ENCODE assay signal across 15 mouse cellular contexts in the genomic region with DNA sequence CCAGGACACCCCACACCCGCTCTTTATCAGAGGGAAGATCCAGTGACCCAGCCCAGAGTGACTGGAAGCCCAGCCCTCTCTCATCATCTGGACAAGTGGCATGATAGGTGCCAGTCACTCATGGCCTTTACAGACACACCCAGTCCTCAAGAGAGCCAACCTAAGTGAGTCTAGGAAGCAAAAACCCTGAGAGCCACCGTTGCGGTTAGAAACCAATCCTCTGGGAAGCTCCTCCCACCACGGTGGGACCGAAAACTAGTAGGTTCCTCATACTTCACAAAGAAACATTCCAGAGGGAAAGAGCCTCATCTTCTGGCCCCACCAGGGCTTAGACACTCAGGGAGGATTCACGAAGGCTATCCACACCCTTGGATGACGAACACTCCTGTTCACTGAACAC. TPM values are rescaled to one million over a fixed set of nuclear protein-coding genes. Genes with fewer than 3 reads are reported as not detected.
DNase-seq lines count a peak whose midpoint lies in the region; ATAC-seq and TF ChIP-seq lines count a peak whose summit lies in the region.
"Had no signal": no experiment of that assay in that cellular context is flagged by ENCODE, and none has a peak within 500 bp of the region (broad histone marks: within the 10 kb centered on the region; RNA-seq: fewer than 3 reads in every experiment).

No protein-coding gene starts in this region.

- no peak for DNase-seq in kidney, postnatal 10 days
- no peak for DNase-seq in stomach, postnatal 0 days (ENCODE audit: low spot score)
- DNase-seq in lung, postnatal 0 days (ENCODE audit: low spot score), result peak; percentile 57
- DNase-seq in left cerebral cortex, adult 11 months (ENCODE audit: low spot score), result no peak
- no peak for DNase-seq in left cerebral cortex, adult 9 months (ENCODE audit: low spot score in 2 of 2)
- DNase-seq: cerebellum, postnatal 14 days; gastrocnemius, postnatal 14 days; liver, embryonic 13.5 days; retina, postnatal 1 day had no signal

- no peak for ATAC-seq in kidney, embryonic 15.5 days (replicated peaks; ENCODE audit: low FRiP score)
- ATAC-seq in stomach, embryonic 16.5 days (ENCODE audit: insufficient read depth, low FRiP score), result no peak
- no peak for ATAC-seq in stomach, postnatal 0 days (ENCODE audit: low FRiP score, low TSS enrichment)
- ATAC-seq in lung, postnatal 0 days, result peak; percentile 14
- ATAC-seq: inflammation-experienced regulatory T-cells, adult 6 months; midbrain, embryonic 16.5 days had no signal

- no peak for TF ChIP-seq CTCF in stomach, postnatal 0 days (IDR thresholded peaks at IDR 0.05; ENCODE audit: low read depth)
- no peak for TF ChIP-seq CTCF in lung, postnatal 0 days (IDR thresholded peaks at IDR 0.05)

- TF ChIP-seq EP300 in stomach, postnatal 0 days (optimal IDR thresholded peaks at IDR 0.05), result no peak
- TF ChIP-seq EP300 in lung, postnatal 0 days (IDR thresholded peaks at IDR 0.05), result 0 out of 2 replicates have a peak, but pooled peaks have one; percentile 25

- 61% methylated on average over 7 of the region's 7 CpGs for WGBS in kidney, embryonic 15.5 days
- 63% methylated on average over 7 of the region's 7 CpGs for WGBS in stomach, embryonic 16.5 days
- 66% methylated on average over 7 of the region's 7 CpGs for WGBS in stomach, postnatal 0 days
- WGBS in lung, postnatal 0 days, result 46% methylated on average over 7 of the region's 7 CpGs

- H3K9ac ChIP-seq in kidney, embryonic 15.5 days, result no peak overlapping the region
- no peak overlapping the region for H3K9ac ChIP-seq in stomach, embryonic 16.5 days (ENCODE audit: low read length)
- H3K9ac ChIP-seq in stomach, postnatal 0 days (ENCODE audit: low read length), result no peak overlapping the region
- no peak overlapping the region for H3K9ac ChIP-seq in lung, postnatal 0 days (replicated peaks; ENCODE audit: low read depth)
- H3K9ac ChIP-seq: forebrain, embryonic 12.5 days; heart, embryonic 12.5 days; liver, embryonic 13.5 days had no signal

- H3K4me1 ChIP-seq in kidney, embryonic 15.5 days, result peaks cover 77% of the 10 kb centered on the region
- peaks cover 30% of the 10 kb centered on the region for H3K4me1 ChIP-seq in stomach, embryonic 16.5 days (ENCODE audit: control insufficient read depth, insufficient read depth, low read length)
- peaks cover 8% of the 10 kb centered on the region for H3K4me1 ChIP-seq in stomach, postnatal 0 days (replicated peaks; ENCODE audit: control insufficient read depth, insufficient read depth)
- peaks cover 24% of the 10 kb centered on the region for H3K4me1 ChIP-seq in lung, postnatal 0 days (ENCODE audit: insufficient read depth, low read depth, low read length)

- H3K9me3 ChIP-seq in kidney, embryonic 15.5 days (replicated peaks), result no peaks in the 10 kb centered on the region
- no peaks in the 10 kb centered on the region for H3K9me3 ChIP-seq in stomach, embryonic 16.5 days (replicated peaks; ENCODE audit: control insufficient read depth, low read length)
- H3K9me3 ChIP-seq in stomach, postnatal 0 days (ENCODE audit: control insufficient read depth, low read length), result no peaks in the 10 kb centered on the region
- no peaks in the 10 kb centered on the region for H3K9me3 ChIP-seq in lung, postnatal 0 days (ENCODE audit: low read length)
- H3K9me3 ChIP-seq: forebrain, embryonic 12.5 days; heart, embryonic 12.5 days; liver, embryonic 13.5 days had no signal

- H3K4me3 ChIP-seq in kidney, embryonic 15.5 days (replicated peaks), result no peak overlapping the region
- no peak overlapping the region for H3K4me3 ChIP-seq in stomach, embryonic 16.5 days (replicated peaks; ENCODE audit: low read length)
- H3K4me3 ChIP-seq in stomach, postnatal 0 days (ENCODE audit: low read depth, low read length), result no peak overlapping the region
- H3K4me3 ChIP-seq in lung, postnatal 0 days (ENCODE audit: low read depth, low read length), result no peak overlapping the region
- H3K4me3 ChIP-seq: forebrain, embryonic 12.5 days; heart, embryonic 12.5 days; liver, embryonic 13.5 days had no signal

- no peak overlapping the region for H3K4me2 ChIP-seq in kidney, embryonic 15.5 days
- no peak overlapping the region for H3K4me2 ChIP-seq in stomach, embryonic 16.5 days (ENCODE audit: low read depth, low read length)
- no peak overlapping the region for H3K4me2 ChIP-seq in stomach, postnatal 0 days (replicated peaks; ENCODE audit: low read depth)
- H3K4me2 ChIP-seq in lung, postnatal 0 days (replicated peaks; ENCODE audit: low read depth, low read length), result no peak overlapping the region
- H3K4me2 ChIP-seq: forebrain, embryonic 12.5 days; heart, embryonic 12.5 days; liver, embryonic 13.5 days had no signal

- H3K27ac ChIP-seq in kidney, embryonic 15.5 days, result peak overlapping the region; percentile 84; the same call in 1 of the 2 replicates
- H3K27ac ChIP-seq in stomach, embryonic 16.5 days (ENCODE audit: low read length), result 0 out of 2 replicates have a peak overlapping the region, but pooled peaks have one; percentile 12
- no peak overlapping the region for H3K27ac ChIP-seq in stomach, postnatal 0 days (replicated peaks)
- peak overlapping the region; percentile 79; the same call in 1 of the 2 replicates for H3K27ac ChIP-seq in lung, postnatal 0 days (ENCODE audit: low read length)
- H3K27ac ChIP-seq: forebrain, embryonic 12.5 days had no signal

- H3K36me3 ChIP-seq in kidney, embryonic 15.5 days, result peaks cover 6% of the 10 kb centered on the region
- no peaks in the 10 kb centered on the region for H3K36me3 ChIP-seq in stomach, embryonic 16.5 days (ENCODE audit: control insufficient read depth, insufficient read depth, low read length)
- no peaks in the 10 kb centered on the region for H3K36me3 ChIP-seq in stomach, postnatal 0 days (ENCODE audit: control insufficient read depth, insufficient read depth, low read length)
- H3K36me3 ChIP-seq in lung, postnatal 0 days (ENCODE audit: insufficient read depth, low read length), result no peaks in the 10 kb centered on the region
- H3K36me3 ChIP-seq: liver, embryonic 13.5 days had no signal

- H3K27me3 ChIP-seq in kidney, embryonic 15.5 days, result no peaks in the 10 kb centered on the region
- no peaks in the 10 kb centered on the region for H3K27me3 ChIP-seq in stomach, embryonic 16.5 days (ENCODE audit: control insufficient read depth, insufficient read depth, low read length)
- H3K27me3 ChIP-seq in stomach, postnatal 0 days (ENCODE audit: control insufficient read depth, insufficient read depth, low read length), result no peaks in the 10 kb centered on the region
- no peaks in the 10 kb centered on the region for H3K27me3 ChIP-seq in lung, postnatal 0 days (replicated peaks; ENCODE audit: insufficient read depth, low read length)
- H3K27me3 ChIP-seq: forebrain, embryonic 12.5 days; heart, embryonic 12.5 days; liver, embryonic 13.5 days had no signal

RNA-seq across cellular contexts. Expression of gene Arhgef10l, which starts 50.0 kb away (rescaled TPM):
- 20.3 and 20.7 TPM in 2 replicates for polyA plus RNA-seq in kidney, embryonic 15.5 days (2015; fragmentation: Nextera tagmentation; extraction: Ambion mirVana)
- 18.4 and 21.7 TPM in 2 replicates for polyA plus RNA-seq in stomach, embryonic 16.5 days (2015; fragmentation: Nextera tagmentation; extraction: Ambion mirVana)
- 11.3 and 12.7 TPM in 2 replicates for polyA plus RNA-seq in stomach, postnatal 0 days (2015; fragmentation: Nextera tagmentation; extraction: Ambion mirVana)
- polyA plus RNA-seq in lung, postnatal 0 days (2015; fragmentation: Nextera tagmentation; extraction: Ambion mirVana), result 9.3 and 9.5 TPM in 2 replicates
